Mouse (Mus musculus) stomach, embryonic 15.5 days (tissue): ENCODE results near the gene Rrp36. TPM values are rescaled to one million over a fixed set of nuclear protein-coding genes. Genes with fewer than 3 reads are reported as not detected.

Experiments
- ATAC-seq: fragments of 200-750 bp; cut with Nextera tagmentation; 2 replicates; pipeline ENCODE4 v1.8.0; 2017; ENCODE audit warnings: low read depth, moderate number of reproducible peaks, moderate TSS enrichment; ENCODE audit not compliant: insufficient read depth, low FRiP score
- H3K27ac ChIP-seq: fragments of 300-500 bp; sonication (generic); 2 replicates; pipeline ENCODE4 v1.5.1; 2015; ENCODE audit warnings: mild to moderate bottlenecking, inconsistent platforms
- H3K27me3 ChIP-seq: fragments of 300-500 bp; sonication (generic); replicated peaks from 2 replicates; pipeline ENCODE4 v1.6.1; 2015; ENCODE audit warnings: inconsistent platforms
- H3K36me3 ChIP-seq: fragments of 300-500 bp; sonication (generic); 2 replicates; pipeline ENCODE4 v1.6.1; 2015; ENCODE audit warnings: inconsistent platforms
- H3K4me1 ChIP-seq: fragments of 300-500 bp; sonication (generic); 2 replicates; pipeline ENCODE4 v1.6.1; 2015; ENCODE audit warnings: inconsistent platforms
- H3K4me2 ChIP-seq: fragments of 300-500 bp; sonication (generic); 2 replicates; pipeline ENCODE4 v1.6.1; 2015; ENCODE audit warnings: mild to moderate bottlenecking, inconsistent platforms
- H3K4me3 ChIP-seq: fragments of 300-500 bp; sonication (generic); replicated peaks from 2 replicates; pipeline ENCODE4 v1.5.1; 2015; ENCODE audit warnings: inconsistent platforms
- H3K9ac ChIP-seq: fragments of 300-500 bp; sonication (generic); 2 replicates; pipeline ENCODE4 v1.6.1; 2015; ENCODE audit warnings: inconsistent platforms
- H3K9me3 ChIP-seq: fragments of 300-500 bp; sonication (generic); 2 replicates; pipeline ENCODE4 v1.6.1; 2016; ENCODE audit warnings: inconsistent platforms
- WGBS: fragments of 180-500 bp; shearing (Covaris S2); methylation state at CpG from one replicate; pipeline ENCODE4 v1.1.7; 2015; 5-methylcytosine and 5-hydroxymethylcytosine counted together
- polyA plus RNA-seq: library from polyadenylated mRNA; unstranded; fragments of >200 nt; fragmentation: Nextera tagmentation; extraction: Ambion mirVana; gene quantifications from 2 replicates; pipeline ENCODE4 v1.2.1, GENCODE M21; 2015

Gene Rrp36
- polyA plus RNA-seq, result 53.2 and 57.2 TPM in 2 replicates

GRCm38 (mm10) chr17:46673850-46674529, at the start of gene Rrp36:
Gene Rrp36, minus strand, starts transcription at chr17:46674352.
- Histone ChIP-seq H3K27me3 (no peaks in the 10 kb centered on the region), H3K4me3 (peak within 1 kb of the TSS; percentile 78), H3K27ac (peak within 1 kb of the TSS; percentile 87), H3K36me3 (peaks cover 45% of the 10 kb centered on the region), H3K9ac (peak within 1 kb of the TSS; percentile 61), H3K4me2 (peak within 1 kb of the TSS; percentile 60), H3K9me3 (no peaks in the 10 kb centered on the region), H3K4me1 (peaks cover 22% of the 10 kb centered on the region)
- 1% methylated on average over 43 of the region's 43 CpGs for WGBS
- peak; percentile 92 for ATAC-seq

- Histone ChIP-seq H3K9ac (no peak overlapping the region), H3K9me3 (no peaks in the 10 kb centered on the region), H3K4me3 (no peak overlapping the region), H3K4me1 (no peaks in the 10 kb centered on the region), H3K27ac (no peak overlapping the region), H3K36me3 (peaks cover 18% of the 10 kb centered on the region; the same call in 1 of the 2 replicates), H3K27me3 (no peaks in the 10 kb centered on the region), H3K4me2 (no peak overlapping the region)
- no peak for ATAC-seq
- WGBS, result 90% methylated on average over 7 of the region's 7 CpGs
Observed at GRCm38 (mm10) chr17:46721077-46721476, 46.9 kb upstream of the Rrp36 start.

GRCm38 (mm10) chr17:46714756-46715481, 40.8 kb upstream of the Rrp36 start:
- H3K9ac ChIP-seq, result no peak overlapping the region
- WGBS, result 94% methylated on average over 11 of the region's 11 CpGs
- H3K27ac ChIP-seq, result no peak overlapping the region
- ATAC-seq, result no peak
- H3K4me3 ChIP-seq, result no peak overlapping the region
- peaks cover 13% of the 10 kb centered on the region for H3K4me1 ChIP-seq
- H3K36me3 ChIP-seq, result peaks cover 14% of the 10 kb centered on the region
- H3K27me3 ChIP-seq, result no peaks in the 10 kb centered on the region
- no peak overlapping the region for H3K4me2 ChIP-seq
- no peaks in the 10 kb centered on the region for H3K9me3 ChIP-seq

GRCm38 (mm10) chr17:46713849-46714248, 39.7 kb upstream of the Rrp36 start:
- Histone ChIP-seq H3K36me3 (peaks cover 14% of the 10 kb centered on the region), H3K4me1 (peaks cover 13% of the 10 kb centered on the region), H3K27me3 (no peaks in the 10 kb centered on the region), H3K9ac (no peak overlapping the region), H3K9me3 (no peaks in the 10 kb centered on the region), H3K4me3 (no peak overlapping the region), H3K27ac (no peak overlapping the region), H3K4me2 (no peak overlapping the region)
- no peak for ATAC-seq
- 88% methylated on average over 9 of the region's 9 CpGs for WGBS

- 59% methylated on average over 7 of the region's 7 CpGs for WGBS
- H3K4me1 ChIP-seq, result peaks cover 13% of the 10 kb centered on the region
- peak overlapping the region; percentile 90; the same call in 1 of the 2 replicates for H3K9ac ChIP-seq
- no peak overlapping the region for H3K27ac ChIP-seq
- peaks cover 14% of the 10 kb centered on the region for H3K36me3 ChIP-seq
- peak overlapping the region; percentile 95 for H3K4me3 ChIP-seq
- no peaks in the 10 kb centered on the region for H3K9me3 ChIP-seq
- H3K27me3 ChIP-seq, result no peaks in the 10 kb centered on the region
- no peak for ATAC-seq
- peak overlapping the region; percentile 94 for H3K4me2 ChIP-seq
Observed at GRCm38 (mm10) chr17:46712442-46712841, 38.3 kb upstream of the Rrp36 start.

- Histone ChIP-seq H3K4me3 (peak overlapping the region; percentile 95), H3K4me1 (peaks cover 13% of the 10 kb centered on the region), H3K4me2 (peak overlapping the region; percentile 94), H3K27me3 (no peaks in the 10 kb centered on the region), H3K9me3 (no peaks in the 10 kb centered on the region), H3K9ac (peak overlapping the region; percentile 90), H3K36me3 (peaks cover 12% of the 10 kb centered on the region), H3K27ac (peak overlapping the region; percentile 61)
- peak; percentile 41 for ATAC-seq
- WGBS, result under 1% methylated on average over 75 of the region's 76 CpGs
Observed at GRCm38 (mm10) chr17:46711612-46712271, 37.6 kb upstream of the Rrp36 start.

GRCm38 (mm10) chr17:46710959-46711597, 36.9 kb upstream of the Rrp36 start, which contains the start of gene Pex6:
Gene Pex6, plus strand, starts transcription at chr17:46711463.
- WGBS, result 7% methylated on average over 36 of the region's 36 CpGs
- Histone ChIP-seq H3K36me3 (peaks cover 9% of the 10 kb centered on the region), H3K4me3 (peak within 1 kb of the TSS; percentile 95), H3K4me1 (peaks cover 13% of the 10 kb centered on the region), H3K9ac (peak within 1 kb of the TSS; percentile 90), H3K27me3 (no peaks in the 10 kb centered on the region), H3K9me3 (no peaks in the 10 kb centered on the region), H3K27ac (peak within 1 kb of the TSS; percentile 61), H3K4me2 (peak within 1 kb of the TSS; percentile 94)
- peak; percentile 89 for ATAC-seq

GRCm38 (mm10) chr17:46706375-46707089, 32.4 kb upstream of the Rrp36 start:
- peaks cover 32% of the 10 kb centered on the region for H3K4me1 ChIP-seq
- no peak overlapping the region for H3K27ac ChIP-seq
- no peaks in the 10 kb centered on the region for H3K27me3 ChIP-seq
- no peaks in the 10 kb centered on the region for H3K9me3 ChIP-seq
- no peak overlapping the region for H3K4me2 ChIP-seq
- H3K9ac ChIP-seq, result no peak overlapping the region
- no peaks in the 10 kb centered on the region for H3K36me3 ChIP-seq
- 90% methylated on average over 14 of the region's 14 CpGs for WGBS
- ATAC-seq, result no peak
- no peak overlapping the region for H3K4me3 ChIP-seq

GRCm38 (mm10) chr17:46704887-46705835, 31.0 kb upstream of the Rrp36 start, which contains the start of gene Ppp2r5d:
Gene Ppp2r5d, minus strand, starts transcription at chr17:46705111.
- Histone ChIP-seq H3K9ac (peak within 1 kb of the TSS; percentile 96), H3K4me1 (peaks cover 38% of the 10 kb centered on the region), H3K4me3 (peak within 1 kb of the TSS; percentile 94), H3K4me2 (peak within 1 kb of the TSS; percentile 89), H3K36me3 (no peaks in the 10 kb centered on the region), H3K27ac (peak within 1 kb of the TSS; percentile 96), H3K9me3 (no peaks in the 10 kb centered on the region), H3K27me3 (no peaks in the 10 kb centered on the region)
- ATAC-seq, result peak; percentile 94
- under 1% methylated on average over 48 of the region's 48 CpGs for WGBS
